Mouse (Mus musculus): ENCODE results near the gene Plk2.
"Not testable (repeated sequence)": the region's sequence is repeated elsewhere in the genome, so short reads cannot be mapped to it uniquely, and the experiment has no call there.

The Plk2 gene

DNA sequence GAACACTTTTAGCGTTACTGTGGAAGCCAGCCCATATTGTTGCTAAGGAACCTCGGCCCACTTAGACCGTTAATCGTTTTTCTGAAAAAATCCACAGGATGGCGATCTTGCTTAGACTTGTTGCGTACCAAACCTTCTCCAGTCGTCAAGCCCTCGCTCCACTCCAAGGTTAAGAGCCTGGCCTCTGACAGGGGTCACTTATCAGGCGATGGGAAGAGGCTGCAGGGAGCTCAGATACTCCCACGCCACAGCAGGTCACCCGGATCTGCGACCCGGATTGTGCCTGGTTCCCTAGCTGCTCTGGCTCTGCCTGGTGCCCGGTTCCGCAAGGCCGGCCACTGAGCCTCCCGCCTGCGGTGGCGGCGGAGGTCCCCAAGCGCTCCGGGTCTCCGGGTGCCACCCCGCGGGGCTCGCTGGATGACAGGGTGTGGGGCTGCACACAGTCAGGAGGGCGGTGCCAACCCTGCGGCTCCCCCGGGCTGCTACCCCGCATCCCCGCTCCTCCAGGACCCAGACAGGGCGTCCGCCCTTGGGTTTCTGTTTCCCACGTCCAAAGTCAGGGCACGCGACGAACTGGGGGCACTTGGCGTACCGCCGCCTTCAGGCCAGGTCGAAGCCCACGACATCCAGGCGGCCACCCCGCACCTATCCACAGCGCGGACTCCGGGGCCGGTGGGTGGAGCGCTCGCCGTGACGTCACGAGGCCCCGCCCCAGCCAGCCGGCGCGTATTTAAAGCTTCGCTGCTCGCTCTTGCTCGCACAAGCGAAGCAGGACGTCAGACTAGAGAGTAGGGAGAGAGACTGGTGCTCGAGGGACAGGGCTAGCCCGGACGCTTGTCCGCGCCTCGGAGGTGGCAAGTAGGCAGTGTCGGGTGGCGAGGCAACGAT lies at the start of gene Plk2:
Gene Plk2 (plus strand): TSS at position 756 of the 888 bp plus-strand sequence.
- peak; percentile 89 for DNase-seq (ENCODE audit: low spot score)

- peak; percentile 20 for DNase-seq (ENCODE audit: low spot score)
Observed at GRCm38 (mm10) chr13:110346707-110347106, 48.1 kb upstream of the Plk2 start.

GRCm38 (mm10) chr13:110351051-110351450 lies 43.8 kb upstream of the Plk2 start:
- no peak for DNase-seq (ENCODE audit: low spot score)

- no peak for DNase-seq (ENCODE audit: low spot score)
Observed at GRCm38 (mm10) chr13:110356941-110357340, 37.9 kb upstream of the Plk2 start, which contains the start of gene Gapt. TSS of gene Gapt (minus strand) at chr13:110357199.

GRCm38 (mm10) chr13:110363722-110364121 lies 31.1 kb upstream of the Plk2 start:
- no peak for DNase-seq (ENCODE audit: low spot score)

DNA sequence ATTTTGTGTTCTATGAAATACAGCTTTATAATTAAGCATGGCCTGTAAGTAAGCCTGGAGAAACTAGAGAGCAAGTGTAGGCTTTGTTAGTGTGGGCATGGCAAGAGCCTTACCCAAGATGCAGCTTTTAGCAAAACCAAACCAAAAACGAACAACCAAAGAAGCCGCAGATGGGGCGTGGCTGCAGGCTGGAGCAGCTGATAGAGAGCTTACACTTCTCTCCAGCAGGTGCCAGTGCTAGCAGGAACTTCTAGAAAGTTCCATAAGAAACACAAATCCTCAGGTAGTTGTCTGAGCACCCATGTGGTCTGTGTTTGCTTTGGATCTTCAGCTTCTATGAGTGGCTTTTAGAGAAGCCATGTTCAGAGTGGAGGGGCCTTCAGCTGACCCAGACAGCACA lies 28.4 kb upstream of the Plk2 start:
- DNase-seq (ENCODE audit: low spot score), result no peak

GRCm38 (mm10) chr13:110367961-110368555 lies 26.8 kb upstream of the Plk2 start:
- no peak for DNase-seq (ENCODE audit: low spot score)

DNA sequence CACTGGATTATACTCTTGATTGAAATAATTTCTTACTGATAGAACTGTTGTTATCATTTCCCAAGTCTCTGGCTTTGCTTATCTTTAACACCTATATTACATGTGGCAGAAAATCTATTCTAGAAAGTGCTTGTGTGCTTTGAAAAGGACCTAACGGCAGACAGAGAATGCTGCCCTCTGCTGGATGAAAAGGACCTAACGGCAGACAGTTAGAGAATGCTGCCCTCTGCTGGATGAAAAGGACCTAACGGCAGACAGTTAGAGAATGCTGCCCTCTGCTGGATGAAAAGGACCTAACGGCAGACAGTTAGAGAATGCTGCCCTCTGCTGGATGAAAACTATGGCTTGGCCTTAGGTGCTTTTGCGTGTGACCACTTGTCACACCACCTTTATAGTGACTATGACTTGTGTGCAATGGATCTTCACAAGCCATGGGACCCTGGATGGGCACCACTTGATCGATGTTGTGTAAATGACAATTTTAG lies 26.2 kb upstream of the Plk2 start:
- DNase-seq (ENCODE audit: low spot score), result peak; percentile 53

GRCm38 (mm10) chr13:110369673-110370072 lies 25.2 kb upstream of the Plk2 start:
- DNase-seq (ENCODE audit: low spot score), result no peak

DNA sequence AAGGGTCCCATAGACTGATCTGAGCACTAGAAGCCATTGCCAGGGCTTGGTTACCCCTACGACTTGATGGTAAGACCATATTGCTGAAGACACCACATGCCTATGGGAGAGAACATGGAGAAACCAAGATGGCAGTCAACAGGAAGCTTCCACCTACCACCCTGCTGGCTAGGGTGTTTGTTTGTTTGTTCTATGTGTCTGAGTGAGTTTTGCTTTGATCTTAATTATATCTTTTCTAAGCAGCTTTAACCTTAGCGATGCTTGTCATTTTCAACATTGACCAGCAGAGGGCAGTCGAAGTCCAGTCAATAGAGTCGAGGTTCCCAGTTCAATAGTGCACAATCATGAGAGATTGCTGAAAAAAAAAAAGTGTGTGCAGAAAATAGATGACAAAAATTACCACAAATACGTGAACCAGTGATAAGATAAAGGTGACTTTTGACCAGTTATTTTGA lies 12.4 kb upstream of the Plk2 start:
- DNase-seq (ENCODE audit: low spot score), result peak; percentile 81

DNA sequence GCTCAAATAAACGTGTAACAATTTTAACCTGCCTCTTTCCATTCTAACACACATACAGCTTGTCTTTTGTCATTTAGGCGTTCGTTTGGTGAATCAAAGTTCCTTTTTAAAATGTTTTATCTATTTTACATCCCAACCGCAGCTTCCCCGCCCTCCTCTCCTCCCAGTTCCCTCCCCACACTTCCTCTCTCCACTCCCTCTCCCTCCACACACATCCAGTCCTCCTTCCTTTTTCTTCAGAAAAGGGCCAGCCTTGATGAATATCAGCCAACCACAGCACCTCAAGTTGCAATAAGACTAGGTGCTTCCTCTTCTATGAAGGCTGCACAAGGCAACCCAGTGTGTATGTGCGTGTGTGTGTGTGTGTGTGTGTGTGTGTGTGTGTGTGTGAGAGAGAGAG lies 10.3 kb upstream of the Plk2 start:
- no peak for DNase-seq (ENCODE audit: low spot score)

- peak; percentile 87 for DNase-seq (ENCODE audit: low spot score)
Observed at GRCm38 (mm10) chr13:110392210-110392609, 2.6 kb upstream of the Plk2 start.

- DNase-seq (ENCODE audit: low spot score), result no peak
Observed at GRCm38 (mm10) chr13:110392631-110393030, 2.2 kb upstream of the Plk2 start.

DNA sequence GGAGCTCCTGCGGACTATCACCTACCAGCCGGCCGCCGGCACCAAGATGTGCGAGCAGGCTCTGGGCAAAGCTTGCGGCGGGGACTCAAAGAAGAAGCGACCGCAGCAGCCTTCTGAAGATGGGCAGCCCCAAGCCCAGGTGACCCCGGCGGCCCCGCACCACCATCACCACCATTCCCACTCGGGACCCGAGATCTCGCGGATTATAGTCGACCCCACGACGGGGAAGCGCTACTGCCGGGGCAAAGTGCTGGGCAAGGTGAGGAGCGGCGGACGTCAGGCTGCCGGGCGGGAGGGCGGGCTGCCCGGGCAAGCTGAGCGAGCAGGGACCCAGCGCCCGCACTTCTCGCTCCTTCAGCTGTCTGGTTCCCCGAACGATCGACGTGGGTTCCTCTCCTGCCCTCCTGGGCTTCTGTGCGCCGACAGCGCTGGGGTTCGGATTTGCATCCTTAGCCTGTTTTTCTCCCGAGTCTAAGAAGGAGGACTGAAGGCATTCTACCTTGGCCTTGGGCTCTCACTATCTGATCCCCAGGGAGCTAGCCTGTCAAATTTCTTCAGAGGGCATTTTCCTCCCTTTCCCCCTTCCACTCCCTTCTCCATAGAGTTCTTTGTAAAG lies 441 bp downstream of the Plk2 start:
- DNase-seq (ENCODE audit: low spot score), result peak; percentile 48

DNA sequence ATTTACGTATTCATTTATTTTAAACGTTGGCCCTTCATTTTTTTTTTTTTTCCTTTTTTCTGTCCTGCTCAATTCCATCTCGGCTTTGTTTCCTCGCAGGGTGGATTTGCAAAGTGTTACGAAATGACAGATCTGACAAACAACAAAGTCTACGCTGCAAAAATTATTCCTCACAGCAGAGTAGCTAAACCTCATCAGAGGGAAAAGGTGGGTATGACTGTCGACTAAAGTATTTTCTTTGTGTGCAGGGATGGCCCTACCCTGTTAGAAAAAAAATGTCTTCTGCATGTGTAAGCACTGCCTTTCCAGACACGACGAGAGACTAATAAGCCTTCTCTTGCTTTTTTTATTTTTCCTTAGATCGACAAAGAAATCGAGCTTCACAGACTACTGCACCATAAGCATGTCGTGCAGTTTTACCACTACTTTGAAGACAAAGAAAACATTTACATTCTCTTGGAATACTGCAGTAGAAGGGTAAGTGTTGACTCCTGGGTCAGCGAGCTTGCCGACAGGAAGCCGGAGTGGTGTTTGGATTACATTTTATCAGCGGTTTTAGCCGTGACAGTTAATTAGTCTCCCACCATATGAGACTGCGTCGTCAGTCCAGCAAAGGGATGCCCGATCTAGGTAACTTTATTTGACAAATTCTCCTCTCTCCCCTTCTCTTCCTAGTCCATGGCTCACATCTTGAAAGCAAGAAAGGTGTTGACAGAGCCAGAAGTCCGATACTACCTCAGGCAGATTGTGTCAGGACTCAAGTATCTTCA lies 1.3 kb downstream of the Plk2 start:
- DNase-seq (ENCODE audit: low spot score), result peak; percentile 16

GRCm38 (mm10) chr13:110397750-110398149 lies 2.9 kb downstream of the Plk2 start:
- no peak for DNase-seq (ENCODE audit: low spot score)

- no peak for DNase-seq (ENCODE audit: low spot score)
Observed at GRCm38 (mm10) chr13:110398513-110399270, 3.8 kb downstream of the Plk2 start.

DNA sequence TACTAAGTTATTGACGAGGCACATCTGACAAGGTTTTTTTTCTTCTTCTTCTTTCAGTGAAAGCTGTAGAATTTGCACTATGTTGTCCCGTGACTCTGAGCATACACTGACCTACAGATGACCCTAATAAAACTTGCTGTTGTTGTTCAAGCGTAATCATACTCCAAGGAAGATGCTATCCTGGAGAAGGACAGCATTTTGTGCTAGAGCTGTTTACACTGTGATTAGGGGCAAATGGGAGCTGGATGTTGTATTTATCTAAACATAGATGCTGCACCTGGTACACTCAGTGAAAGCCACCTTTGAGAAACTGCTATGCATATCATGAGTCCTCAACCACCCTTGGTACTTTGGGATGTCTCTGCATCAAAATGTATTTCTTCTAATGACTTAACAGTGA lies 6.6 kb downstream of the Plk2 start:
- DNase-seq (ENCODE audit: low spot score), result no peak

GRCm38 (mm10) chr13:110401877-110402276 lies 7.0 kb downstream of the Plk2 start:
- DNase-seq (ENCODE audit: low spot score), result no peak

- DNase-seq (ENCODE audit: low spot score), result no peak
Observed at GRCm38 (mm10) chr13:110404059-110404458, 9.2 kb downstream of the Plk2 start.

- not testable (repeated sequence) for DNase-seq (ENCODE audit: low spot score)
Observed at GRCm38 (mm10) chr13:110404686-110405085, 9.8 kb downstream of the Plk2 start.
